Mouse (Mus musculus): ENCODE measurements at regions not wholly inside any gene's neighbourhood (a gene's known extent, or its start where the extent isn't known, plus 50 kb on each side); places are given as distances from the start of the nearest gene placed in this dataset.

GRCm38 (mm10) chr3:64898610-64899009 lies 54.0 kb upstream of the Vmn2r7 start:
- intact Hi-C loops (cut with DNase I): no loop called here
- DNase-seq (ENCODE audit: low spot score in 2 of 2): no peak

- DNase-seq (ENCODE audit: low spot score in 2 of 2): no peak
- intact Hi-C loops (cut with DNase I): no loop called here
These were observed 56.8 kb upstream of the Vmn2r7 start for GRCm38 (mm10) chr3:64901317-64901892.

- intact Hi-C loops (cut with DNase I): no loop called here
- DNase-seq (ENCODE audit: low spot score in 2 of 2): no peak
These were observed 104.7 kb upstream of the Vmn2r7 start for GRCm38 (mm10) chr3:64949307-64949706.

- DNase-seq (ENCODE audit: low spot score in 2 of 2): peak in 1 of 2 experiments; percentile 49
- intact Hi-C loops (cut with DNase I): no loop called here
These were observed 120.3 kb upstream of the Vmn2r7 start for GRCm38 (mm10) chr3:64964667-64965415.

- DNase-seq (ENCODE audit: low spot score in 2 of 2): no peak
- intact Hi-C loops (cut with DNase I): no loop called here
These were observed 120.9 kb upstream of the Vmn2r7 start for GRCm38 (mm10) chr3:64965416-64965980.

- intact Hi-C loops (cut with DNase I): no loop called here
- no peak for DNase-seq (ENCODE audit: low spot score in 2 of 2)
These were observed 123.7 kb upstream of the Vmn2r7 start for GRCm38 (mm10) chr3:64968275-64968674.

- intact Hi-C loops (cut with DNase I): no loop called here
- DNase-seq (ENCODE audit: low spot score in 2 of 2): peak in 1 of 2 experiments; percentile 27
These were observed 124.8 kb upstream of the Kcnab1 start for GRCm38 (mm10) chr3:64984369-64984768.

- peak; percentile 22 to 33 for DNase-seq (ENCODE audit: low spot score in 2 of 2)
- intact Hi-C loops (cut with DNase I): loop anchor here (5.0 kb wide), 3 partner anchors 120 to 945 kb away; partner anchors contain the start of gene Kcnab1
These were observed 121.5 kb upstream of the Kcnab1 start for GRCm38 (mm10) chr3:64987665-64988064.

GRCm38 (mm10) chr3:64996451-64996850 lies 112.7 kb upstream of the Kcnab1 start:
- intact Hi-C loops (cut with DNase I): no loop called here
- DNase-seq (ENCODE audit: low spot score in 2 of 2): no peak

GRCm38 (mm10) chr3:64997552-64997951 lies 111.6 kb upstream of the Kcnab1 start:
- no peak for DNase-seq (ENCODE audit: low spot score in 2 of 2)
- intact Hi-C loops (cut with DNase I): no loop called here

- intact Hi-C loops (cut with DNase I): no loop called here
- no peak for DNase-seq (ENCODE audit: low spot score in 2 of 2)
These were observed 108.1 kb upstream of the Kcnab1 start for GRCm38 (mm10) chr3:65001131-65001530.

- intact Hi-C loops (cut with DNase I): no loop called here
- DNase-seq (ENCODE audit: low spot score in 2 of 2): no peak
These were observed 106.6 kb upstream of the Kcnab1 start for GRCm38 (mm10) chr3:65002578-65002977.

GRCm38 (mm10) chr3:65006127-65006526 lies 103.1 kb upstream of the Kcnab1 start:
- no peak for DNase-seq (ENCODE audit: low spot score in 2 of 2)
- intact Hi-C loops (cut with DNase I): no loop called here

GRCm38 (mm10) chr3:65006565-65006964 lies 102.6 kb upstream of the Kcnab1 start:
- intact Hi-C loops (cut with DNase I): no loop called here
- no peak for DNase-seq (ENCODE audit: low spot score in 2 of 2)

- intact Hi-C loops (cut with DNase I): no loop called here
- no peak for DNase-seq (ENCODE audit: low spot score in 2 of 2)
These were observed 85.3 kb upstream of the Kcnab1 start for GRCm38 (mm10) chr3:65023876-65024275.

GRCm38 (mm10) chr3:65037626-65038025 lies 71.6 kb upstream of the Kcnab1 start:
- intact Hi-C loops (cut with DNase I): no loop called here
- peak; percentile 31 to 46 for DNase-seq (ENCODE audit: low spot score in 2 of 2)

- no peak for DNase-seq (ENCODE audit: low spot score in 2 of 2)
- intact Hi-C loops (cut with DNase I): no loop called here
These were observed 61.3 kb upstream of the Kcnab1 start for GRCm38 (mm10) chr3:65047879-65048278.

- intact Hi-C loops (cut with DNase I): no loop called here
- peak in 1 of 2 experiments; percentile 18 for DNase-seq (ENCODE audit: low spot score in 2 of 2)
These were observed 53.8 kb upstream of the Kcnab1 start for GRCm38 (mm10) chr3:65055401-65055800.

Measured in left cerebral cortex, postnatal 14 days (tissue).